Mouse (Mus musculus) small intestine, adult 2 months (tissue): ENCODE data around the gene Insr. TPM values are rescaled to one million over a fixed set of nuclear protein-coding genes. Genes with fewer than 3 reads are reported as not detected.
A peak's percentile ranks its signal among the peaks of the same experiment; 100 is the strongest.

ENCODE experiments used
- H3K27ac ChIP-seq: fragments of 200-500 bp; 2 replicates; pipeline ENCODE4 v1.5.1; 2012; ENCODE audit warnings: low read depth, low read length, control low read depth, inconsistent platforms; ENCODE audit not compliant: insufficient read depth
- H3K27me3 ChIP-seq: fragments of 200-500 bp; 2 replicates; pipeline ENCODE4 v1.6.1; 2012; ENCODE audit warnings: mild to moderate bottlenecking, moderate library complexity, low read length, inconsistent platforms; ENCODE audit not compliant: control insufficient read depth, insufficient read depth
- H3K36me3 ChIP-seq: fragments of 200-500 bp; 2 replicates; pipeline ENCODE4 v1.6.1; 2012; ENCODE audit warnings: mild to moderate bottlenecking, low read length, control low read depth, inconsistent platforms; ENCODE audit not compliant: control insufficient read depth, insufficient read depth
- H3K4me1 ChIP-seq: fragments of 200-500 bp; 2 replicates; pipeline ENCODE4 v1.6.1; 2012; ENCODE audit warnings: low read length, inconsistent platforms, mixed read lengths; ENCODE audit not compliant: control insufficient read depth, insufficient read depth, insufficient read length
- H3K4me3 ChIP-seq: fragments of 200-500 bp; 2 replicates; pipeline ENCODE4 v1.5.1; 2012; ENCODE audit warnings: low read depth, mild to moderate bottlenecking, control low read depth, inconsistent platforms, low read length, moderate library complexity
- CTCF ChIP-seq: fragments of 200-500 bp; IDR thresholded peaks from 2 replicates; pipeline ENCODE4 v1.5.1; 2012; ENCODE audit warnings: low read depth, mild to moderate bottlenecking, control low read depth, inconsistent platforms, low read length, moderate library complexity, mixed read lengths; ENCODE audit not compliant: insufficient replicate concordance, insufficient read length; ENCODE audit errors: extremely low read depth
- POLR2A ChIP-seq: fragments of 200-500 bp; IDR thresholded peaks from 2 replicates; pipeline ENCODE4 v1.6.1; 2012; ENCODE audit warnings: low read depth, mild to moderate bottlenecking, control low read depth, inconsistent platforms, low read length, moderate library complexity
- WGBS: fragments of 180-500 bp; shearing (Covaris S2); methylation state at CpG from one replicate; pipeline ENCODE4 v1.1.7; 2018; 5-methylcytosine and 5-hydroxymethylcytosine counted together
- polyA plus RNA-seq: library from polyadenylated mRNA; depleted of rRNA; stranded (reverse); fragments of >200 nt; gene quantifications from 2 replicates; pipeline ENCODE4 v1.2.3, GENCODE M21; 2012

Insr gene
- polyA plus RNA-seq, 1 experiment: 21.8 TPM

GRCm38 (mm10) chr8:3215561-3215960 lies 63.9 kb downstream of the Insr start:
- TF ChIP-seq POLR2A (no peak), CTCF (no peak)
- Histone ChIP-seq H3K27ac (peak overlapping the region; percentile 19), H3K4me3 (no peak overlapping the region), H3K36me3 (0 out of 2 replicates have a peak, but pooled peaks cover 1% of the 10 kb centered on the region), H3K27me3 (no peaks in the 10 kb centered on the region), H3K4me1 (peaks cover 15% of the 10 kb centered on the region; the same call in 1 of the 2 replicates)

- peaks cover 11% of the 10 kb centered on the region; the same call in 1 of the 2 replicates for H3K4me1 ChIP-seq
- 0 out of 2 replicates have a peak, but pooled peaks cover 1% of the 10 kb centered on the region for H3K36me3 ChIP-seq
- no peak for TF ChIP-seq POLR2A
- H3K27ac ChIP-seq: no peak overlapping the region
- 76% methylated on average over 1 of the region's 1 CpGs for WGBS
- H3K4me3 ChIP-seq: no peak overlapping the region
- H3K27me3 ChIP-seq: no peaks in the 10 kb centered on the region
These were observed 64.8 kb downstream of the Insr start for GRCm38 (mm10) chr8:3214601-3215000.

- WGBS: 73% methylated on average over 9 of the region's 9 CpGs
- peaks cover 9% of the 10 kb centered on the region; the same call in 1 of the 2 replicates for H3K4me1 ChIP-seq
- H3K27ac ChIP-seq: no peak overlapping the region
- H3K36me3 ChIP-seq: peaks cover 7% of the 10 kb centered on the region
- no peak overlapping the region for H3K4me3 ChIP-seq
- no peaks in the 10 kb centered on the region for H3K27me3 ChIP-seq
- TF ChIP-seq CTCF (no peak), POLR2A (no peak)
These were observed 68.0 kb downstream of the Insr start for GRCm38 (mm10) chr8:3211456-3211855.

GRCm38 (mm10) chr8:3209960-3210359 lies 69.5 kb downstream of the Insr start:
- H3K27ac ChIP-seq: peak overlapping the region; percentile 28; the same call in 1 of the 2 replicates
- H3K36me3 ChIP-seq: peaks cover 12% of the 10 kb centered on the region
- H3K4me1 ChIP-seq: no peaks in the 10 kb centered on the region; the same call in 1 of the 2 replicates
- TF ChIP-seq CTCF: no peak
- no peak for TF ChIP-seq POLR2A
- H3K27me3 ChIP-seq: no peaks in the 10 kb centered on the region
- H3K4me3 ChIP-seq: no peak overlapping the region
- 86% methylated on average over 3 of the region's 3 CpGs for WGBS

- H3K36me3 ChIP-seq: peaks cover 15% of the 10 kb centered on the region
- H3K4me3 ChIP-seq: no peak overlapping the region
- 43% methylated on average over 3 of the region's 3 CpGs for WGBS
- TF ChIP-seq POLR2A: no peak
- no peak for TF ChIP-seq CTCF
- H3K4me1 ChIP-seq: no peaks in the 10 kb centered on the region; the same call in 1 of the 2 replicates
- H3K27ac ChIP-seq: peak overlapping the region; percentile 28
- no peaks in the 10 kb centered on the region for H3K27me3 ChIP-seq
These were observed 70.1 kb downstream of the Insr start for GRCm38 (mm10) chr8:3209268-3209667.

GRCm38 (mm10) chr8:3208729-3209128 lies 70.7 kb downstream of the Insr start:
- TF ChIP-seq POLR2A: no peak
- TF ChIP-seq CTCF: no peak
- Histone ChIP-seq H3K4me3 (no peak overlapping the region), H3K27ac (peak overlapping the region; percentile 33; the same call in 1 of the 2 replicates), H3K4me1 (no peaks in the 10 kb centered on the region; the same call in 1 of the 2 replicates), H3K36me3 (peaks cover 16% of the 10 kb centered on the region), H3K27me3 (no peaks in the 10 kb centered on the region)

GRCm38 (mm10) chr8:3204758-3205443 lies 74.5 kb downstream of the Insr start:
- no peak overlapping the region for H3K4me3 ChIP-seq
- peaks cover 31% of the 10 kb centered on the region for H3K36me3 ChIP-seq
- WGBS: 68% methylated on average over 3 of the region's 3 CpGs
- no peaks in the 10 kb centered on the region; the same call in 1 of the 2 replicates for H3K4me1 ChIP-seq
- no peaks in the 10 kb centered on the region for H3K27me3 ChIP-seq
- H3K27ac ChIP-seq: no peak overlapping the region
- TF ChIP-seq CTCF (no peak), POLR2A (no peak)
